Mouse (Mus musculus) megakaryocyte-erythroid progenitor cell, adult 5-6 weeks (primary cell): ENCODE measurements around the gene Six4. TPM values are rescaled to one million over a fixed set of nuclear protein-coding genes. Genes with fewer than 3 reads are reported as not detected.

Experiments
- total RNA-seq, 2 experiments: library from RNA; stranded (forward) in 1 of 2; stranded (reverse) in 1 of 2; fragments of 200-1000, 215-1000 nt in 1 of 2; fragments of >200 nt in 1 of 2; fragmentation: Nextera tagmentation in 1 of 2; gene quantifications; 2 replicates each; pipeline ENCODE4 v1.2.3; 2014 to 2017

Six4 gene
- total RNA-seq, 2 experiments from 2014 or later, result 0.19 TPM; not detected in 1

Other genes starting within 250 kb of the Six4 start
- gene Six6, start 173.6 kb downstream of the Six4 start, total RNA-seq (2014; fragmentation: Nextera tagmentation), result not detected in 2 replicates
- not detected in 2 replicates for gene Six6, start 173.6 kb downstream of the Six4 start, total RNA-seq (2017)
- gene 4930447C04Rik, start 172.7 kb downstream of the Six4 start, total RNA-seq (2014; fragmentation: Nextera tagmentation), result 5.8 TPM in 1 of 2 replicates, not detected in the other
- gene 4930447C04Rik, start 172.7 kb downstream of the Six4 start, total RNA-seq (2017), result 0.89 and 17.8 TPM in 2 replicates
- gene Six1, start 59.6 kb downstream of the Six4 start, total RNA-seq (2014; fragmentation: Nextera tagmentation), result not detected in 2 replicates
- not detected in 2 replicates for gene Six1, start 59.6 kb downstream of the Six4 start, total RNA-seq (2017)
- 18.2 and 20.9 TPM in 2 replicates for gene Mnat1, start 10.3 kb upstream of the Six4 start, total RNA-seq (2014; fragmentation: Nextera tagmentation)
- 35.8 and 47.0 TPM in 2 replicates for gene Mnat1, start 10.3 kb upstream of the Six4 start, total RNA-seq (2017)
- 36.4 and 40.6 TPM in 2 replicates for gene Trmt5, start 173.3 kb upstream of the Six4 start, total RNA-seq (2014; fragmentation: Nextera tagmentation)
- 27.4 and 43.3 TPM in 2 replicates for gene Trmt5, start 173.3 kb upstream of the Six4 start, total RNA-seq (2017)
- gene Slc38a6, start 173.3 kb upstream of the Six4 start, total RNA-seq (2014; fragmentation: Nextera tagmentation), result 4.0 and 12.3 TPM in 2 replicates
- 0.14 and 2.9 TPM in 2 replicates for gene Slc38a6, start 173.3 kb upstream of the Six4 start, total RNA-seq (2017)